Mouse (Mus musculus) brown adipose tissue, adult 24 weeks (tissue): ENCODE results near the gene Gm45618. TPM values are rescaled to one million over a fixed set of nuclear protein-coding genes. Genes with fewer than 3 reads are reported as not detected.

Experiments
- H3K27ac ChIP-seq: fragments of 200-500 bp; replicated peaks from 2 replicates; pipeline ENCODE4 v1.5.1; 2012; ENCODE audit warnings: low read depth, mild to moderate bottlenecking, low read length
- H3K4me1 ChIP-seq: fragments of 200-500 bp; 2 replicates; pipeline ENCODE4 v1.6.1; 2012; ENCODE audit warnings: low read length, mixed read lengths; ENCODE audit not compliant: control insufficient read depth, insufficient read depth, insufficient read length
- H3K4me3 ChIP-seq: fragments of 200-500 bp; 2 replicates; pipeline ENCODE4 v1.5.1; 2012; ENCODE audit warnings: low read depth, mild to moderate bottlenecking, low read length, moderate library complexity; ENCODE audit not compliant: insufficient read depth
- polyA plus RNA-seq: library from polyadenylated mRNA; stranded (reverse); fragments of >200 nt; gene quantifications from 2 replicates; pipeline ENCODE4 v1.2.4, GENCODE M21; 2012; ENCODE audit not compliant: missing spikeins, insufficient read depth, insufficient read length

Gm45618 gene
- polyA plus RNA-seq, 1 experiment, result not detected

- Histone ChIP-seq H3K4me1 (no peaks in the 10 kb centered on the region), H3K27ac (no peak overlapping the region), H3K4me3 (no peak overlapping the region)
Observed at GRCm38 (mm10) chr7:142128843-142129242, 8.3 kb upstream of the Gm45618 start.

GRCm38 (mm10) chr7:142119632-142120031 lies 897 bp downstream of the Gm45618 start:
- Histone ChIP-seq H3K27ac (no peak overlapping the region), H3K4me3 (no peak overlapping the region), H3K4me1 (no peaks in the 10 kb centered on the region)

GRCm38 (mm10) chr7:142104747-142105146 lies 15.8 kb downstream of the Gm45618 start:
- H3K4me1 ChIP-seq, result no peaks in the 10 kb centered on the region
- H3K4me3 ChIP-seq, result no peak overlapping the region
- no peak overlapping the region for H3K27ac ChIP-seq

GRCm38 (mm10) chr7:142097776-142098175 lies 22.8 kb downstream of the Gm45618 start:
- H3K4me3 ChIP-seq, result no peak overlapping the region
- H3K4me1 ChIP-seq, result no peaks in the 10 kb centered on the region
- no peak overlapping the region for H3K27ac ChIP-seq

GRCm38 (mm10) chr7:142096701-142097100 lies 23.8 kb downstream of the Gm45618 start:
- Histone ChIP-seq H3K27ac (no peak overlapping the region), H3K4me3 (no peak overlapping the region), H3K4me1 (peaks cover 3% of the 10 kb centered on the region; the same call in 1 of the 2 replicates)

- H3K4me3 ChIP-seq, result peak within 1 kb of the TSS; percentile 77
Observed at GRCm38 (mm10) chr7:142095183-142095931, 25.2 kb downstream of the Gm45618 start, which contains the start of gene Dusp8. Gene Dusp8, minus strand, starts transcription at chr7:142095843.

GRCm38 (mm10) chr7:142094301-142095143 lies 26.0 kb downstream of the Gm45618 start:
- Histone ChIP-seq H3K4me3 (peak overlapping the region; percentile 77), H3K27ac (peak overlapping the region; percentile 42), H3K4me1 (peaks cover 3% of the 10 kb centered on the region; the same call in 1 of the 2 replicates)

More at GRCm38 (mm10) chr7:142095183-142095931, 25.2 kb downstream of the Gm45618 start, which contains the start of gene Dusp8:
- peak within 1 kb of the TSS; percentile 77 for H3K27ac ChIP-seq
- H3K4me1 ChIP-seq, result peaks cover 3% of the 10 kb centered on the region; the same call in 1 of the 2 replicates

- Histone ChIP-seq H3K4me3 (peak overlapping the region; percentile 77), H3K4me1 (peaks cover 3% of the 10 kb centered on the region; the same call in 1 of the 2 replicates), H3K27ac (no peak overlapping the region)
Observed at GRCm38 (mm10) chr7:142093696-142094240, 26.8 kb downstream of the Gm45618 start.

- H3K4me1 ChIP-seq, result peaks cover 3% of the 10 kb centered on the region; the same call in 1 of the 2 replicates
- H3K4me3 ChIP-seq, result peak overlapping the region; percentile 77; the same call in 1 of the 2 replicates
- no peak overlapping the region for H3K27ac ChIP-seq
Observed at GRCm38 (mm10) chr7:142092991-142093390, 27.5 kb downstream of the Gm45618 start.

- peaks cover 3% of the 10 kb centered on the region; the same call in 1 of the 2 replicates for H3K4me1 ChIP-seq
- H3K4me3 ChIP-seq, result no peak overlapping the region
- no peak overlapping the region for H3K27ac ChIP-seq
Observed at GRCm38 (mm10) chr7:142091848-142092247, 28.7 kb downstream of the Gm45618 start.

GRCm38 (mm10) chr7:142089648-142090447 lies 30.7 kb downstream of the Gm45618 start:
- Histone ChIP-seq H3K27ac (no peak overlapping the region), H3K4me1 (peaks cover 3% of the 10 kb centered on the region; the same call in 1 of the 2 replicates), H3K4me3 (no peak overlapping the region)

- Histone ChIP-seq H3K27ac (no peak overlapping the region), H3K4me3 (no peak overlapping the region), H3K4me1 (peaks cover 9% of the 10 kb centered on the region)
Observed at GRCm38 (mm10) chr7:142088886-142089285, 31.6 kb downstream of the Gm45618 start.

- Histone ChIP-seq H3K4me3 (no peak overlapping the region), H3K27ac (no peak overlapping the region), H3K4me1 (peaks cover 6% of the 10 kb centered on the region)
Observed at GRCm38 (mm10) chr7:142087069-142087652, 33.4 kb downstream of the Gm45618 start.
